Mouse (Mus musculus): ENCODE data around the gene Hmg20a.

The Hmg20a gene

DNA sequence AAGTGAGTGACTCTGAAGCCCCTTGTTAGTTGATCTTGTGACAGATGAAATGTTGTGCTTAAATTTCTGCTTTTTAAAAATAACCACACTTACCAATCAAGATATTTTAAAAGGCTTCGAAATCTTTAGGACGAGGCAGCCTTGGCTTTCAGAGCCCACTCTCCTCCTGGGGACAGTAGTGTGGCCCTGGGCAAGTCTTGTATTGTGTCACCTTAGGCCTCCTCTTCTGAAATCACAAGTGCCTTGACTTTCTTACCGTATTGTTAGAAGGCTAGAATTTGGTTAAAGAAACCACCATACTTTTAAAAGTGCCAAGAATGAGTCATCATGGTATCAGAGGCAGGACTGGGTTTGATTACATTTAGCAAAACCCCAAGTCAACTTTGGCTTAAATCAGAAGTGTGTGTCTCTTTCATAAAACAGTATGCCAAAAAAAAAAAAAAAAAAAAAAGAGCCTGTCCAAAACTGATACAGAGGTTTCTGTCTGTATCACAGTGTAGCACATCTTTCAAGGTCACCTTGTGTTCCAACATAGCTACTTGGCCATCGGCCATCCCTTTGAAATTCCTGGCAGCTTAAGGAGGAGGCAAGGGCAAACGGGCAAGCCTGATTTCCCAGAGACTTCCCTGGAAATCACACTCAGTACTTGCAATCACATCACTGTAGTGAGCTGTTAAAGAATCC, 78.9 kb downstream of the Hmg20a start:
- DNase-seq (ENCODE audit: low spot score): no peak

DNA sequence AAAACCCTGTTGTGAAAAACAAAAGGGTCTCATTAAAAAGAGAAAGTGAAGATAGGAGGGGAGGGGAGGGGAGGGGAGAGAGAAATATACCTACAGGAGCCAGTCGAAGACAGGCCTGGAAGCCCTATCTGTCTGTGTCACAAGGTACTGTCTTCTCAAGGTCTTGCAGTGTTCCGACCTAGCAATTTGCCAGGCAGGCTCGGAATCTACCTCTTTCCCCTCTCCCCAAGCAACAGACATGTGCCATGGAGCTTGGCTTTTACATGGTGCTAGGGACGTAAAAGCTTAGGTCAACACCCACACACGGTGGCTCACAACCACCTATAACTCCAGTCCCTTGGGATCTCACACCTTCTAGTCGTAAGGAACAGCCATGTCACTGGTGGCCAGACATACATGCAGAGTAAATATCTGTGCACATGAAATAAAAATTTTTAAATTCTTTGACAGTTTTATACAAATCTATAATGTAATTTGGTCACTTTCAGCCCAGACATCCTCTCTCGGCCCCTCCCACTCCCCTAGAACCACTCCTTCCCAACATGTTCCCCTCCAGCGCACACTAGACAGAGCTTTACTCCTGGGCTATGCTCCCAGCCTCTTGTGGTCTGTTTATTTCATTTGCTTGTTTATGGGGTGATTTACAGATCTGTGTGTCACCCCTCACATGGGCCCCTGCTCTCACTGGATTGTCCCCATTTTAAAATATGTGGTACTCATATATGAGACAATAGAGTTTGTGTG, 81.1 kb downstream of the Hmg20a start:
- no peak for DNase-seq (ENCODE audit: low spot score)

DNA sequence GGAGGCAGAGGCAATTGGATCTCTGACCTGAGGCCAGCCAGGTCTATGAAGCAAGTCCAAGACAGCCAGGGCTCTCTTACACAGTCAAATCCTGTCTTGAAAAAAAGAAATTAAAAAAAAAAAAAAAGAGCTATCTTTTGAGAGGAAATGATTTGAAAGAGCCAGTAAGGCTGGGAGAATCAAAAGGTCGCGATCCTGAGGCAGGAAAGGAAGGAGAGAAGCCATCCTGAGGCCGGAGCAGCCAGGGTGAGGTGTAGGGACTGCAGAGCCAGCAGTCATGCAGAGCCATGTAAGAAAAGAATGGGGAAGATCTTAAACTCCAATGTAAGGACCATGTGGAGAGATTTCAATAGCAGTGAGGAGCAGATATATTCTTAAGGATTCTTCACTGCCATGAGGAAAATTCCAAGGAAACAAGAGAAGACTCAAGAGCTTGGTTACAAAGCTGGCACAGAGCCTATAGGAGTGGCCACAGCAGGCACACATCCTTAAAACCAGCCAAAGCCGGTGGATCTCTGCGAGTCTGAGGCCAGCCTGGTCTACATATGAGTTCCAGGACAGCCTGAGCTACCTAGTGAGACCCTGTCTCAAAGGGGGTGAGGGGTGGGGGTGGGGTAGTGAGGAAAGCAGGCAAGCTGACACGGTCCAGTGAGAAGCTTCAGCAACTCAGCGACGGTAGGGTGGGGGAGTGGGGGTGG, 82.6 kb downstream of the Hmg20a start:
- DNase-seq (ENCODE audit: low spot score): no peak

DNA sequence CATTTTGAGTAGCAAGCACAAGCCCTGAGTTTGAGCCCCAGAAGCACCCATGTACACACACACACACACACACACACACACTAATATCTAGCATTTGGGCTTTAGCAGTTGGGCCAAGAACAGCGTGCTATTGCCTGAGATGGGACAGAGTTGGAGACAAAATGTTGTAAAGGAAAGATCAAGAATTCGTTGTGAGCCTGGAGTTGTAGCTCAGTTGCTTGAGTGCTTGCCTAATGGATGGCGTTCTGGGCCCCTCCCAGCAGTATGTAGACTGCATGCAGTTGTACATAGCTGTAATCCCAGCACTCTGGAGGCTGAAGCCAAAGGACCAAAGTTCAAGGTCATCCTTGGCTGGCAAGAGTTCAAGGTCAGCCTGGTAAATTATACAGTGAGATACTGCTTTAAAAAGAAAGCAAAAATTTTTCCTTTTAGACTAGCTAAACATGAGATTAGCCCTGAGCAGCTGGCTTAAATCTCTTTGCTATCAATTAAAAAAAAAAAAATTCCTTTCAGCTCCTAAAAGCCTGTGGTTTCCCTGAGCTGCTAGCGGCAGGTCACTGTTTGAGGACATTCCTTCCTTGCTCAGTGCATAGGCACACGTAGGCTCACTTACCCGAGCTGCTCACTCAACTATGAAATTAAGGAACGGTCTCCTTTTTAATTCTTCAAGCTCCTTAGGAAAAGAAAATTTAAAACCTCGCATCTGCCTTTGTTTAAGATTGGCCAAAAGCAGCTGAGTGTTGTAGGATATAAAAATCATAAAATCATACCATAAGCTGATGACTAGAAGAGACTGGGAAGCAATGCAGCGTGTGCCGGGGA, 83.5 kb downstream of the Hmg20a start:
- no peak for DNase-seq (ENCODE audit: low spot score)

DNA sequence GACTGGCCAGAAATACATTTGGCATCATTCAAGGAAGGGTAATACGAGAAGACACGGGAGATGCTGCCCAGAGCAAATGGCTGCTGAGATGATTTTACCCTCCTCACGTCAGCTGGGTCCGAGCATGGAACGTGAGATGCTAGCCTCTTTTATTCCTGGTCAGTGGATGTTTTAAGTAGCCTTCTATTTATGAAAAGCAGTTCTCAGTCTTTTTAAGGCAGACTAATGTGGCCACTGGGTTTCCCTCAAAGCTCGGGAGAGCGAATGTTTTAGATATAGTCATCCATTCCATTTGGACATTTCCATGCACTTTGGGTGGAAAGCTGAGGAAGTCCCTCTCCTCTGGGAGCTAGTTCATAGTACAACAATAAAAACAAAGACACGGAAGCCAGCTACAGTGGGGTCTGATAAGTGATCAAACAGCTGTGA, 84.1 kb downstream of the Hmg20a start:
- DNase-seq (ENCODE audit: low spot score): no peak

DNA sequence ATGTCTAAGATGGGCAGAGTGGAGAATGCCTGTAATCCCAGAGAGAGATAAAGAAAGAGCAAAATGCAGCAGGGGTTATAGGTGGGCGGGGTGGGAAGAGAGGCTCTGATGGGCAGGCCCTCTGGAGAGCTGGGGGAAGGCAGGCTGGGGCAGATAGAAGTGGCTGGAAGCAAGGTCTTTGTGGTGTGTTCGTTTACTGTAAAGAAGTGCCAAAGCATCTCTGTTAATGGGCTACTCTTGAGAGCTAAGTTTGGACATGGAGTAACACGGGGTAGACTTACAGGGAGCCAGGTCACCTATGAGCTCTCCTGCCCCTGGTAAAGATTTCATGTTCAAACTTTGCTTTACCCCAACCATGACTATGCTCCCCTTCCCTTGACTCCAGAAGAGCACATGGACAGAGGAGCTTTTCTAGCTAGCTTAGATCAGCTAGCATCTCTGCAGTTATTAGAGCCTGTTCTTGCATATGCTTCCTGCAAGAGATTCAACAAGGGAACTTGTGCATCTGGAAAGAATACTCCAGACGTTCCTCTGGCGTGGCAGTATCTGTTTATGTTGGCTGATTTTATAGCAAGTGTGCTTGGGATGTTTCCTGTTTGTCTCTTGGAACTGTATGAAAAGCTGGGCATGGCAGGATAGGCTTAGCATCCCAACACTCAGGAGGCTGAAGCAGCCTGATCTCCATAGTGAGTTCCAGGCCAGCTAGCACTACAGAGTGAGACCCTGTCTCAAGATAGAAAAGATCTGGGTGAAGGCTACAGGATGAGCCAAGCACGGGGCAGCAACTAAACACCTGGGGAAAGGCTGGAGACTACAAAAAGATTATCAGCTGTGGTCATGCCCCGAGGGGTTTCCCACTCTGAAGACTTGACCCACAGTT, 85.5 kb downstream of the Hmg20a start:
- no peak for DNase-seq (ENCODE audit: low spot score)

DNA sequence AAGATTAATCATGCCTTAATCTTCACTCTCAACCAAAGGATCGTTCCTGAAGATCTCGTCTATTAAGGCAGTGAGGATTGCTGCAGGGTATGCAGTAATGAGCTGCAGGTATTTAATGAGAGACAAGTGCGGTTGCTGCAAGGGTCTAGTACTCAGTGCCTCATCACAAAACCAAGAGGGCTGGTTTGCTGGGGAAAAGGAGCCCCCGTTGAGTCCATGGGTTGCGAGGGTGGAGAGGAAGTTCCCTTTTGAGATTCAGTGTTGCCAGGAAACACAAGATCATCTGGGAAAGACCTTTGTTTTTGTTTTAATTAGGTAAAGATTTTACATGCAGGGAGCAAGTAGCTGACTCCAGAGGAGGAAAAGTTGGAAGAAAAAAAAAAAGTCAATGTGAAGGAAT, 86.1 kb downstream of the Hmg20a start:
- no peak for DNase-seq (ENCODE audit: low spot score)

DNA sequence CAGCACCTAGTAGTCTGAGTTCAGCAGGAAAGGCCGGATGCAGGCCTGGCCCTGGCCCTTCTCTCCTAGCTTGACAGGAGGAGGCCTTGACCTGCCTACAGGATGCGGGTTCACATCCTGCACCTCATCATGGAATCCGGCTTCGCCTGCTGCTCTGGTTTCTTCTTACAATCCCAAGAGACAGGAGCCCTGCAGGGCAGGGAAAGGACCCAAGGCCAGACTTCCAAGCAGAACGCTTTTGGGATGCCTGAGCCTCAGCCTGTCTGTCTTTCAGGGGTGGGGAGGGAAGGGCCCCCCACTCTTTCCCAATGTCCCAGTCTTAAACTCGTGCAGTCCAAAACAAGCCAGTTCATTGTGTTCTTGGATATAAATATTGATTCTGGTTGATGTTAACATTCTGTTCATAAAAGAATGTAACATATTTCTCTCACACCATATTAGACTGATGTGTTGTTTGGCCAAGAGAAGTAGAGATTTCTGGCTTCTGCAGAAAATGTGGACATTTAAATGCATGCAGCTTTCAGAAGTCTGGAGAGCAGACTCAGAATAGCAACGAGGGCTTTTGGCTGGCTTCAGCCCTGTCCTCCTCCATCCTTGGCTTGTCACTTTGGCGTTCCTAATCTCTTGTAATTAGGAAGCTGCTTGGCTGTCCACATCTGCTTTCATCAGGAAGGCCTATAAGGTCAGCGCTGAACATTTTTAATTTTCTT, 86.8 kb downstream of the Hmg20a start:
- no peak for DNase-seq (ENCODE audit: low spot score)

DNA sequence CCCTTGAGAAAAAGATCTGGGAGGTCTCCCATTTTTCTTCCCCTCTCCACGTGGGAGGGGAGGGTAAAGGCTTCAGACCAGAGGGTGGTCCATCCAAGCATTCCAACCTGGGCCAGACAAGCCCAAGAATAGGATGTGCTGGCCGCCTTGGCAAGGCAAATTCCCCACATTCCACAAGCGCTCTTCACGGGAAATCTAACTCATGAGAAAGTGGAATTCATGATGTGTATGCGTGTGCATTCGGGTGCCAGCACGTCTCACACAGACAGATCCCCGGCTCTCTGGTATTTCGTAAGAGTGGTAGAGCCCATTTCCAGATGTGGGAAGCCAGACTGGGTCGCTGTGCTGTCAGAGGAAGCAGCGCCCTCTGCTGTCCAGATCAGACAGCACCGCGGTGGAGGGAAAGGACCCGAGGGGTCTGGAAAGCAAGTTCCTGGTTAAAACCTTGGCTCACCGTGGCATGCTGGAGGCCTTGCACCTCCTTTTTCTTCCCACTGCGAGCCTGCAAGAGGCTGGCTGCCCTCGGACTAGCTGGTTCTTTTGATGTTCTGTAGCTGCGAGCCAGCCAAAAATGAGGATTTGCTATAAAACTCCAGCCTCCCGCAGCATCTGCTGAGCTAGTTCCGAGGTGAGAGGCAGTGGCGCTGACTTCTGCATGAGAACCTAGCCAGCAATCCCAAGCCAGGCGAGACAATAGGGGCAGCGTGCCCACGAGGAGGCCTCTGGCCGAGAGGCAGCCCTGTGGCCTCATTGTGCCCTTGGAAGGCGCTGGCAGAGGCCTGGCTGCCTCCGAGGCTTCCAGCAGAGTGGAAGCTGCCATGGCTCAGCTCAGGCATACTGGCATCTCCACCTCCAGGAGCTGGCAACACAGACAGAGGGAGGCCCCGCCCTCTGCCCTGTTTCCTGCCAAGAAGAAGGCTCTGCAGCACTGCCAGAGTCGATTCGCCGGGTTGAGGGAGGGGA, 87.7 kb downstream of the Hmg20a start:
- peak; percentile 62 for DNase-seq (ENCODE audit: low spot score)

DNA sequence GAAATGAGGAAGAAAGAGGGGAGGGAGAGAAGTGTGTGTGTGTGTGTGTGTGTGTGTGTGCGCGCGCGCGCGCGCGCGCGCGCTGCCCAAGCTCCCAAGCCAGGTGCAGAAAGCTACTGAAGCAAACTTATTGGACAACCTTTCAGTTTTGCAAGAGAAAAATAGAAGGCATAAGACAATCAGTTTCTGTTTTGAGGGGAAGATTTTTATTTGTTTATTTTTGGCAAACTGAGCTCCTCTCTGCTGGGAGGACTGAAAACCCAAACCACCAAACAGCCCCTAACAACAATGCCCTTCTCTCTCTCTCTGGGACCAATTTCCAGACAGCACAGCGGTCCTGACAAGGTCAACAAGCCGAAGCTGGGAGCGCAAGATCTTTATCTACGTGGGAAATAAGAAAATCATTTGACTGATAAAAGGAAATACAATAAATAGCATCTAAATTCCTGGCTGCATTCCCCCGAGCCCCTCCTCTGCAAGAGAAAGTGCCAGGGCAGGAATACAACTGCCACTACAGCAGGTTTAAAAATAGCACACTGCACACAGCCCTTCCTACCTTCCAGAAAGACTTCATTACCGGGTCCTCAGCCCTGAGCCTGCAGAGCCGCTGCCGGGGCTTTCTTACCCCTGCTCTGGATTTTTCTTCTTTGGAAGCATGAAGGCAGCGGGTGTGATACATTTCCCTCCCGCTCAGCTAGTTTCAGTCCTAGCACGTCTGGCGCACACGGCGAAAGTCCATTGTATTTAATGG, 88.7 kb downstream of the Hmg20a start:
- DNase-seq (ENCODE audit: low spot score): no peak

DNA sequence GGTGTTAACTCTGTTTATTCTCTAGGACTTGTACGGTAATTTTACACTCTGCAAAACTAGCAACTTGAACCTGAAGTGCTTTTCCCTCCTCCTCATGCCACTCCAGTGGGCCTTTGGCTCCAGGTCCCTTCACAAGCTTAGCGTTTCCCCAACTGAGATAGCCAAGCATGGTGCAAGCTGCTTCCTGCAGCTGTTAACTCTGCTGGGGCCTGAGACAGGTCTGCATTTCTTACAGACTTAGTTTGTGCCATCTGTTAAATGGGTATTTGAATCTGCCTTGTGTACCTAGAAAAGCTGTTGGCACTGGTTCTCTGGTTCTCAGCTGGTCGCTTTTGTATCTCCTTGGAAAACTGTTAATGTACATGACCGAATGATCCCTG, 89.3 kb downstream of the Hmg20a start:
- DNase-seq (ENCODE audit: low spot score): no peak

DNA sequence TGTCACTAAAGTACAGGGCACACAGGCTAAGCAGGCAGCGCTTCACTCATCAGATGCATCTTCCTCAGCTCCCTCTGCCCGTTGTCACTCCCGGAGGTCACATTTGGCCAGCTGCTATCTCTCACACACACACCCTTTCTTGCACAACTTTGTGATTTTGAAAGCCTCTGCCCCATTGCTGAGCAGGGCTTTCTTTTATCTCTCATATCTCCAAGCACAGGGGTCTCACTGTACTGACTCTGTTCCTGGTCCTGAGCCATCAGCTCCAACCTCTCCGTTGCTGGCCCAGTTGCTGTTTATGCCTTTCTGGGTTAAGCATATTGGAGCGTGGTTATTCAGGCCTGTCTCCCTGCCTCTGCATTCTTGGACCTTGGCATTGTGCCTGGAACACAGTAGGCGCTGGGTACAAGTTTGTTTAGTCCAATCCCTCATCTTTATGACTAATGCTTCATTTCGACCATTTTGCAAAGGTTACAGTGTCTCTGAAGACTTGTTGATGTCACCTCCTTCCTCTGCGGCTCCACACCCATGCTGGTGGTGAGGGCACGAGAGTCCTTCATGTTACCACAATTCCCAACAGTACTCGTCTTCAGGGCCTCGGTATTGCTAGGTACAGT, 90.5 kb downstream of the Hmg20a start:
- no peak for DNase-seq (ENCODE audit: low spot score)

DNA sequence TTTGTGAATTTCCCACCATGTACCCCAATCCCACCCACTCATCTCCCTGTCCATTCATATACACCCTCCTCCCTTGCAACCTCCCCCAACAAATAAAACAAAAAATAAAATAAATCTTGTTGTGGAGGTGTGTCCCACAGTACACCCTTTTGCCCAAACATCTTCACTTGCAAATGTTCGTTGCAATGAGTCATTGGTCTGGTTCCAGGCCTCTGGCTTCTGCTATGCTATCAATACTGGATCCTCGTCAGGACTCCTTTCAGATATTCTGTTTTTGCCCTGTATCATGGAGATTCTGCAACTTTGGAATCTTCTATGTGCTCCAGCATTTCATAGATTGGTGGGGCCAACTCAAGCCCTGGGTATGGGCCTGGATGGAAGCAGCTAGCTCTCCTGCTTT, 91.9 kb downstream of the Hmg20a start:
- DNase-seq (ENCODE audit: low spot score): no peak

DNA sequence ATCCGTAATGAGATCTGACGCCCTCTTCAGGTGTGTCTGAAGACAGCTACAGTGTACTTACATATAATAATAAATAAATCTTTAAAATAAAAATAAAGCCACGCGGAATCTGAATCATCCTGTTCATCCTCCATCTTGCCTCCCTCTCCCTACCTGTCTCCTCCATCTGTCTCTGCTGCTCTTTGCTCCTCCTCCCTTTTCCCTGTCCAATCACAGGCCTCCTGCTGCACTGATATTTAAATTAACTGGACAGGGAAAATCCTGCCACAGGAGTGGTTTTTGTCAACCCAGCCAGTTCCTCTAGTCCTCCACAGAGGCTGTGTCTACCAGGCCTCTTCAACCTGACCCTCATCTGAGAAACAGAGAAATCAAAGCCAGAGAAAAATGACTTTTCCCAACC, 94.1 kb downstream of the Hmg20a start:
- no peak for DNase-seq (ENCODE audit: low spot score)

DNA sequence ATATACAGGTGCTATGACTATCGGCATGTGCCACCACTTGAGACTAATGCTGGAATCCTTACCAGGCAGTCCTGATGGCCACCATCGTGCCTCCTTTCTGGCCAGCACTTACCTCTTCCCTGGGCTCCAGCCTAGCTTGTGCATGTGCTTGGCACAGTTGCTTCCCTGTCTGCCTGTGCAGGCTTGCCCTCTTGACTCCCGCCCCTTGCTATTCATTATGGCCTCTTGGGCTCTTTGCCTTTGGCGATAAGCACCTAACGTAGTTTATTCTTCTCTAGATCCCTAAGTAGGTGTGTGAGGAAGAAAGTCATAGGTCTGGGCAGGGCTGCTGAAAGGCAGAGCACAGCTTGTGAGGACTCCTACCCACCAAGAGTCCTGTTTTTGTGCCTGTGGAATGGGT, 96.7 kb downstream of the Hmg20a start:
- no peak for DNase-seq (ENCODE audit: low spot score)

DNA sequence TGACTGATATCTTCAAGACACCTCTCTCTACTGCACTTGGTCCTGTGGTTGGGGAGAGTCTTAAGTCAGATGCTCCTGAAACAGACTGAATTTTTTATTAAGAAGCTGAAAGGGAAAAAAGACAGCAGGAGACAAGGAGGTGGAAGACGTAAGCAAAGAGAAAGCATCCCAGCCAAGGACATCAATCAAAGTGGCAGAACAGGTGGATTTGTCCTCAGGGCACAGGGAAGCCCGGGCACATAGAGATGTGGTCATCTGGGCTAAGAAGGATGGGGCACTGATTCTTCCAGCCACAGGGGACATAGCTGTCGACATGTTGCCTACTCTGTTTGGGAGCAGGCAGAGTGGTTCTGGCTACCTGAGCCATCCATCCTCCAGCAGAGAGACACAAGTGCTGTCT, 97.8 kb downstream of the Hmg20a start:
- no peak for DNase-seq (ENCODE audit: low spot score)

DNA sequence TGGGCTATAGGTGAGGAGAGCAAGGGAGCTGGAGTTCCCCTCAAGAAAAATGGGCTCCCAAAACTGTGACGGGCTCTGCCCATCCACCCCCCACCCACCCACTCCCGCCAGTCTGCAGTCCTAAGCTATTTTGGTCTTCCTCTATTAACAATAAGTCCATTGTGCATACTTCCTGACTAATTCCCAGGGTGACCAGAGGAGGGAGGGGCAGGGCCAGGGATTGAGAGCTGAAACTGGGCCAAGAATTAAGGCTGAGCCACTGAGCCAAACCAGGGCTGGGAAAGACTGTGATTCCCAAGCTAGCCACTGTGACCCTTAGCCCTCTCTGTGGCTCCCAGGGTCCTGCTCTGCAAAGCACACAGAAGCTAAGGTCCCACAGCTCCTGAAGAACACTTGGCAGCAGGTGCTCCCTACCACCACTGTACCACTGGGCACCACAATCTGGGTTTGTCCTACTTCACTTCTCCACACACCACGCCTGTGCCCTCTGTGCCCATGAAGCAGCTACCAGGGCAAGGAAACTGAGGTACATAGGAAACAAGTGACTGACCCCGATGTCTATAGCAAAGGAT, 98.4 kb downstream of the Hmg20a start:
- no peak for DNase-seq (ENCODE audit: low spot score)

DNA sequence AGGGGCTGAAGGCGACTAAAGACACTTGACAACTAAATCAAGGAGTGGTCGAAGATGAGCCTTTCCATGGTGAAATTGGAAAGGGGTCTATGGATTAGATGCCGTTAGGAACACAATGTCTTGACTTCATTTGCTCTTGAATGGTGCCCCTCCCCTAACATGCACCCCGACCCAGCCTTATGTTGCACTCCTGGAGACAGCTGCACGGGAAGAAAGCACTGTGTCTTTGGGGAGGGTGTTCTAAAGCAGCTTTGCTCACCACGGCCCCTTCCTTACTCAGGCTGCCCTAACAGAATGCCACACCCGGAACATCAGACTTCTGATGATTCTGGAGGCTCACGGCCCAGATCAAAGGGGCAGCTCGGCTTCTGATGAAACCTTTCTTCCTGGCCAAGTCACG, 103.9 kb downstream of the Hmg20a start:
- DNase-seq (ENCODE audit: low spot score): no peak
